Mouse (Mus musculus): Measurements from ENCODE around the gene Fgd3. TPM values are rescaled to one million over a fixed set of nuclear protein-coding genes. Genes with fewer than 3 reads are reported as not detected.
A peak's percentile ranks its signal among the peaks of the same experiment; 100 is the strongest.

The Fgd3 gene
- polyA plus RNA-seq, 1 experiment = 8.5 TPM

- H3K4me3 ChIP-seq (ENCODE audit: insufficient read depth, low read length) = no peak overlapping the region
- TF ChIP-seq POLR2A (IDR thresholded peaks at IDR 0.05; ENCODE audit: low read depth, low read length) (no peak), CTCF (IDR thresholded peaks at IDR 0.05; ENCODE audit: borderline replicate concordance, insufficient read depth, low read length) (no peak)
- peaks cover 2% of the 10 kb centered on the region; the same call in 1 of the 2 replicates for H3K4me1 ChIP-seq (ENCODE audit: control insufficient read depth, insufficient read depth, low read length)
- no peak overlapping the region for H3K27ac ChIP-seq (ENCODE audit: insufficient read depth, low read length)
Observed at GRCm38 (mm10) chr13:49324871-49325270, 4.8 kb upstream of the Fgd3 start.

- Histone ChIP-seq H3K4me1 (ENCODE audit: control insufficient read depth, insufficient read depth, low read length) (peaks cover 3% of the 10 kb centered on the region), H3K4me3 (ENCODE audit: insufficient read depth, low read length) (no peak overlapping the region), H3K27ac (ENCODE audit: insufficient read depth, low read length) (no peak overlapping the region)
- TF ChIP-seq POLR2A (IDR thresholded peaks at IDR 0.05; ENCODE audit: low read depth, low read length) (no peak), CTCF (IDR thresholded peaks at IDR 0.05; ENCODE audit: borderline replicate concordance, insufficient read depth, low read length) (no peak)
Observed at GRCm38 (mm10) chr13:49322739-49323138, 2.6 kb upstream of the Fgd3 start.

DNA sequence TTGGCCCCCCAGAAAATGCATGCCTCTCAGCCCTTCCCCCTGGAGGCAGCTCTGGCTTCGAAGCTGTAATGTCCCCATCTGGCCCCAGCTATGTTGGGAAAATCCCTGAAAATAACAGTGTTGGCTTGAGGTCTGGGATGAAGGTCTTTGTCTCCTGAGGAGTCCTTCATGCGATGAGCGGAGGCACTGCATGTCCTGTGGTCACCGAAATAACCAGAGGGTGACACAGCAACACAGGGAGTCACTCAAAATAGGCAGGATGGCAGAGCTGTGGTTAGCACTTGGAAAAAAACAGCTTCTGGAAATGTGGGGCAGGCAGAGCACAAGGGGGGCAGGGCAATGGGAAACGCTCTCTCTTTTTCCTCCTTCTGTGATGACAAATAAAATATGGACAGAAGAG is 2.1 kb upstream of the Fgd3 start:
- H3K4me3 ChIP-seq (ENCODE audit: insufficient read depth, low read length) = no peak overlapping the region
- no peak overlapping the region for H3K27ac ChIP-seq (ENCODE audit: insufficient read depth, low read length)
- TF ChIP-seq CTCF (IDR thresholded peaks at IDR 0.05; ENCODE audit: borderline replicate concordance, insufficient read depth, low read length) = no peak
- no peak for TF ChIP-seq POLR2A (IDR thresholded peaks at IDR 0.05; ENCODE audit: low read depth, low read length)
- peaks cover 8% of the 10 kb centered on the region for H3K4me1 ChIP-seq (ENCODE audit: control insufficient read depth, insufficient read depth, low read length)

DNA sequence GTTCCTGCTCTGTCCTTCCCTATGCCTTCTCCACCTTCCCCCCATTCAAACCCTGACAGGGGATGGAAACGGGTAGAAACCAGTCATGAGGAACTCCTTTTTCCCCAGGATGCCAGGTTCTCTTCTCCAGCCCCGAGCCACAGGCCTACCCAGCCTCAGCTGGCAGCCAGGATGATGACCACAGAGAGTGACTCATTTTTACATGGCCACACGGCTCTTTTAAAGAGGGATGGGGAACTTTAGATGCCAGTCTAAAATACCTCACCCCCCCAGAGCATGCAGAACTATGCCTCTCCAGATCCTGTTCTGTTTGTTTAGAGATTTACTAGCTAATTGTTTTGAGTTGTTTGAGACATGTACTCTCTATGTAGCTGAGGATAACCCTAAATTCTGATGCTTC is 1.3 kb upstream of the Fgd3 start:
- Histone ChIP-seq H3K27ac (ENCODE audit: insufficient read depth, low read length) (no peak overlapping the region), H3K4me1 (ENCODE audit: control insufficient read depth, insufficient read depth, low read length) (peaks cover 12% of the 10 kb centered on the region), H3K4me3 (ENCODE audit: insufficient read depth, low read length) (no peak overlapping the region)
- TF ChIP-seq POLR2A (IDR thresholded peaks at IDR 0.05; ENCODE audit: low read depth, low read length) (no peak), CTCF (IDR thresholded peaks at IDR 0.05; ENCODE audit: borderline replicate concordance, insufficient read depth, low read length) (no peak)

DNA sequence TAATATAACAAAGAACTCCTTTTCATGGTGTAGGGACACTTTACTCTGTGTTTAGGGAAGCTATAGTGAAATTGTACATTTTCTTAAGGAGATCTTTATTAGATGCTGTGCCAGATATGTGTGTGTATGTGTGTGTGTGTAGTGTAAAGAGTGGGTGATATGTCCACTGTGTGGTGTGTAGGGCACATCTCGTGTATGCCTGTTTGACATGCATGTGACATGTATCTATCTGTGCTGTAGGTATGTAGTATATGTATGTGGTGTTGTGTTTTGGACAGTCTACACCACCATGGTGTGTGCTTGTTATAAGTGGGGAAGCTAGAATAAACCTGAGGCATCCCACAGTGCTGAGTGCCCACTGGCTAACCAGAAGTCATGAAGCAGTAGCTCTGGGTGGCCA is 403 bp upstream of the Fgd3 start:
- no peak for TF ChIP-seq CTCF (IDR thresholded peaks at IDR 0.05; ENCODE audit: borderline replicate concordance, insufficient read depth, low read length)
- no peak for TF ChIP-seq POLR2A (IDR thresholded peaks at IDR 0.05; ENCODE audit: low read depth, low read length)
- Histone ChIP-seq H3K27ac (ENCODE audit: insufficient read depth, low read length) (no peak overlapping the region), H3K4me3 (ENCODE audit: insufficient read depth, low read length) (peak overlapping the region; percentile 63), H3K4me1 (ENCODE audit: control insufficient read depth, insufficient read depth, low read length) (peaks cover 16% of the 10 kb centered on the region)

GRCm38 (mm10) chr13:49317914-49318313 is 2.2 kb downstream of the Fgd3 start:
- TF ChIP-seq CTCF (IDR thresholded peaks at IDR 0.05; ENCODE audit: borderline replicate concordance, insufficient read depth, low read length) = no peak
- no peak for TF ChIP-seq POLR2A (IDR thresholded peaks at IDR 0.05; ENCODE audit: low read depth, low read length)
- Histone ChIP-seq H3K27ac (ENCODE audit: insufficient read depth, low read length) (no peak overlapping the region), H3K4me1 (ENCODE audit: control insufficient read depth, insufficient read depth, low read length) (peaks cover 16% of the 10 kb centered on the region), H3K4me3 (ENCODE audit: insufficient read depth, low read length) (no peak overlapping the region)

GRCm38 (mm10) chr13:49317508-49317907 is 2.6 kb downstream of the Fgd3 start:
- peaks cover 16% of the 10 kb centered on the region for H3K4me1 ChIP-seq (ENCODE audit: control insufficient read depth, insufficient read depth, low read length)
- no peak overlapping the region for H3K4me3 ChIP-seq (ENCODE audit: insufficient read depth, low read length)
- TF ChIP-seq POLR2A (IDR thresholded peaks at IDR 0.05; ENCODE audit: low read depth, low read length) = no peak
- no peak for TF ChIP-seq CTCF (IDR thresholded peaks at IDR 0.05; ENCODE audit: borderline replicate concordance, insufficient read depth, low read length)
- peak overlapping the region; percentile 78; the same call in 1 of the 2 replicates for H3K27ac ChIP-seq (ENCODE audit: insufficient read depth, low read length)

- Histone ChIP-seq H3K27ac (ENCODE audit: insufficient read depth, low read length) (peak overlapping the region; percentile 78), H3K4me1 (ENCODE audit: control insufficient read depth, insufficient read depth, low read length) (peaks cover 16% of the 10 kb centered on the region), H3K4me3 (ENCODE audit: insufficient read depth, low read length) (no peak overlapping the region)
- TF ChIP-seq CTCF (IDR thresholded peaks at IDR 0.05; ENCODE audit: borderline replicate concordance, insufficient read depth, low read length) (no peak), POLR2A (IDR thresholded peaks at IDR 0.05; ENCODE audit: low read depth, low read length) (no peak)
Observed at GRCm38 (mm10) chr13:49316386-49317162, 3.5 kb downstream of the Fgd3 start.

DNA sequence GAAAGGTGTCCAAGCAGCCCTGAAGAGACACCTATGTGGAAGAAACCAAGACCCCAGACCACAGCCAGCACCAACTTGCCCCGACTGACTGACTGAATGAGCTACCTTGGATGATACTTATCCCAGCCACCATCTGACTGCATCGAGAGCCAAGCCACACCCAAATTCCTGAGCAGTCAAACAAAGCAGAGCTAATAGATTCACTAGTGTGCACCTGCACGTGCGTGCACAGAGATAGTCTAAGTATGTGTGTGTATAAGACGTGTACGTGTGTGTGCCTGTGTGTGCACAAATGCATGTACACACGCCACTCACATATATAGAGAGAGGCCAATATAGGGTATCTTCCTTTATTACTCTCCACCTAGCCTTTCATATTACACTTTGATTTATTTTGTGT is 8.5 kb downstream of the Fgd3 start:
- Histone ChIP-seq H3K27ac (ENCODE audit: insufficient read depth, low read length) (no peak overlapping the region), H3K4me3 (ENCODE audit: insufficient read depth, low read length) (no peak overlapping the region), H3K4me1 (ENCODE audit: control insufficient read depth, insufficient read depth, low read length) (peaks cover 3% of the 10 kb centered on the region)
- TF ChIP-seq CTCF (IDR thresholded peaks at IDR 0.05; ENCODE audit: borderline replicate concordance, insufficient read depth, low read length) = no peak
- no peak for TF ChIP-seq POLR2A (IDR thresholded peaks at IDR 0.05; ENCODE audit: low read depth, low read length)

DNA sequence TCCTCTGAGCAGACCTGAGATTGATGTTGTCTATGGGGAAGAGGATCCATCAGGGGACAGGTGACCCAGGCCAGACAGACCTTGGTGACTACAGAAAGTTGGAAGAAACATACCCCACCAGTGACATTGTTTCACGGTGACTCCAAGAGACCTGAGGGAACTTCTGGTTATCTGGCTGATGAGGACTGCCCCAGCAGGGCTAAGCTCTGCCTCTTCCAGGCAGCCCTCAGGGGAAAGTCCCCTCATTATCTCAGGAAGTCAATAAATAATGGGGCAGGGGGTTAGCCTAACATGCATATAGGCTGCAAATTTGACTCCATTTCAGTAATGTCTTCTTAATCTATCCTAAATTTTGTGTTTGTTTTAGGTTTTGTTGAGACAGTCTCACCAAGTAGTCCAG is 10.6 kb downstream of the Fgd3 start:
- H3K27ac ChIP-seq (ENCODE audit: insufficient read depth, low read length) = no peak overlapping the region
- H3K4me1 ChIP-seq (ENCODE audit: control insufficient read depth, insufficient read depth, low read length) = no peaks in the 10 kb centered on the region
- no peak overlapping the region for H3K4me3 ChIP-seq (ENCODE audit: insufficient read depth, low read length)
- no peak for TF ChIP-seq POLR2A (IDR thresholded peaks at IDR 0.05; ENCODE audit: low read depth, low read length)
- no peak for TF ChIP-seq CTCF (IDR thresholded peaks at IDR 0.05; ENCODE audit: borderline replicate concordance, insufficient read depth, low read length)
